Mouse (Mus musculus) liver, postnatal 0 days (tissue): ENCODE measurements around the gene Sh3d19. TPM values are rescaled to one million over a fixed set of nuclear protein-coding genes. Genes with fewer than 3 reads are reported as not detected.
A peak's percentile ranks its signal among the peaks of the same experiment; 100 is the strongest.

Source experiments
- ATAC-seq: fragments of 200-750 bp; cut with Nextera tagmentation; 2 replicates; pipeline ENCODE4 v1.8.0; 2017; ENCODE audit warnings: mild to moderate bottlenecking, moderate library complexity
- DNase-seq: peaks from one replicate; pipeline ENCODE4 v3.0.0-alpha.2; 2016
- H3K27ac ChIP-seq: fragments of 300-500 bp; sonication (generic); 2 replicates; pipeline ENCODE4 v1.5.1; 2014; ENCODE audit warnings: antibody characterized with exemption, moderate library complexity, mild to moderate bottlenecking, low read depth
- H3K27me3 ChIP-seq: fragments of 300-500 bp; sonication (generic); 2 replicates; pipeline ENCODE4 v1.6.1; 2014; ENCODE audit warnings: low read length, control low read depth, mixed read lengths; ENCODE audit not compliant: insufficient read depth
- H3K36me3 ChIP-seq: fragments of 300-500 bp; sonication (generic); replicated peaks from 2 replicates; pipeline ENCODE4 v1.6.1; 2014; ENCODE audit warnings: mild to moderate bottlenecking, control low read depth, low read length, moderate library complexity, mixed read lengths; ENCODE audit not compliant: insufficient read depth
- H3K4me1 ChIP-seq: fragments of 300-500 bp; sonication (generic); 2 replicates; pipeline ENCODE4 v1.6.1; 2014; ENCODE audit warnings: antibody characterized with exemption, mild to moderate bottlenecking, control low read depth; ENCODE audit not compliant: insufficient read depth
- H3K4me2 ChIP-seq: fragments of 300-500 bp; sonication (generic); 2 replicates; pipeline ENCODE4 v1.6.1; 2014; ENCODE audit warnings: low read depth, mild to moderate bottlenecking, low read length, moderate library complexity, mixed read lengths
- H3K4me3 ChIP-seq: fragments of 300-500 bp; sonication (generic); 2 replicates; pipeline ENCODE4 v1.5.1; 2014; ENCODE audit warnings: low read depth, low read length
- H3K9ac ChIP-seq: fragments of 300-500 bp; sonication (generic); replicated peaks from 2 replicates; pipeline ENCODE4 v1.6.1; 2014; ENCODE audit warnings: mild to moderate bottlenecking, moderate library complexity
- H3K9me3 ChIP-seq: fragments of 300-500 bp; sonication (generic); 2 replicates; pipeline ENCODE4 v1.6.1; 2016; ENCODE audit warnings: mild to moderate bottlenecking, control low read depth, low read length, mixed read lengths
- CTCF ChIP-seq: sonication (generic); IDR thresholded peaks from 2 replicates; pipeline ENCODE4 v1.5.1; 2016; ENCODE audit warnings: antibody characterized with exemption, low read depth
- EP300 ChIP-seq: IDR thresholded peaks from 2 replicates; pipeline ENCODE4 v1.6.1; 2016; ENCODE audit warnings: antibody characterized with exemption, low read depth, mild to moderate bottlenecking
- WGBS: fragments of 180-500 bp; shearing (Covaris S2); extraction: QIAGEN DNeasy Blood & Tissue Kit; methylation state at CpG from one replicate; pipeline ENCODE4 v1.1.7; 2014; ENCODE audit not compliant: insufficient replicate concordance; 5-methylcytosine and 5-hydroxymethylcytosine counted together
- polyA plus RNA-seq: library from polyadenylated mRNA; unstranded; fragments of >200 nt; fragmentation: Nextera tagmentation; extraction: Ambion mirVana; gene quantifications from 2 replicates; pipeline ENCODE4 v1.2.1, GENCODE M21; 2015

The Sh3d19 gene
- 10.2 and 11.4 TPM in 2 replicates for polyA plus RNA-seq

DNA sequence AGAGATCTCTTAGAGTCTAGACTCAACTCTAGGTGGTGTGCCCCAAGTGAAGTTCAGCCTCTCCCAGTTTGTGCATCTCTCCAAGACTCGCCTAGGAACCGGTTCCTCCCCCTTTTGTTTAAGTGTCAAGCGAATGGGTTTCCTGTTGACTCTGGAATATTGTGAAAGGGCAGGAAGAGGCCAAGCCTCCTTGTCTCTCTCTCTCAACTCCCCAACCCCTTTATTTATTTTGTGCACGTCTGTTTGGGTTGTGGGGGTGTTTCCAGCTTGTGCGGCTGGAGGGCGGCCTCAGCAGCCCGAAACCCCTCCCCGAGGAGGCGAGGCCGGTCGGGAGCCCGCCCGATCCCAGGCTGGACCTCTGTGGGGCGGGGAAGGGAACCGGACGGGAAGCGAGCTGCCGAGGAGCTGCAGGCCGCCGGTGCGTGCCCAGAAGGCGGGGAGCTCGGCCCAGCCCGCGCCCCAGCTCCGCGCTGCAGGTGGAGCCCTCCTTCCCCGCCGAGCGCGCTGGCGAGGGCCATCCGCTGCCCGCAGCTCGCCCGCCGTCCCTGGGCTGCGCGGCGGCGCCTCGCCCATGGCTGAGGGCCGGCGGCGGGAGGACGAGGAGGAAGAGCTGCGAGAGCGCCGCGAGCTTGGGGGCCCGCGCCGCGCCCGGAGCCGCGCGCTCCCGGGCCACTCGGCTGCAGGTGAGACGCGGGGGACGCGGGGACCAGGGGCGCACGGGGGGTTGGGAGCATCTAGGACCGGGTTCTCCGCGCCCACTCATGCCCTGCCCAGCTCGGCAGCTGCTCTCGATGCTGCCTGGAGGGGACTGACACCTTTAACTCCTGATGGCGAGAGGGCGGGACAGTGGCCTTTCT lies at the start of gene Sh3d19:
TSS of gene Sh3d19 (plus strand) at position 368 of the 857 bp plus-strand sequence.
- peak within 1 kb of the TSS; percentile 91 for H3K4me2 ChIP-seq
- H3K27me3 ChIP-seq, result 0 out of 2 replicates have a peak, but pooled peaks cover 5% of the 10 kb centered on the region
- H3K9ac ChIP-seq, result peak within 1 kb of the TSS; percentile 77
- TF ChIP-seq EP300, result no peak
- TF ChIP-seq CTCF, result no peak
- H3K36me3 ChIP-seq, result no peaks in the 10 kb centered on the region
- H3K4me1 ChIP-seq, result peaks cover 8% of the 10 kb centered on the region; the same call in 1 of the 2 replicates
- peak within 1 kb of the TSS; percentile 86 for H3K27ac ChIP-seq
- WGBS, result under 1% methylated on average over 67 of the region's 73 CpGs
- ATAC-seq (peak; percentile 94), DNase-seq (peak; percentile 82)
- no peaks in the 10 kb centered on the region for H3K9me3 ChIP-seq
- peak within 1 kb of the TSS; percentile 76 for H3K4me3 ChIP-seq

DNA sequence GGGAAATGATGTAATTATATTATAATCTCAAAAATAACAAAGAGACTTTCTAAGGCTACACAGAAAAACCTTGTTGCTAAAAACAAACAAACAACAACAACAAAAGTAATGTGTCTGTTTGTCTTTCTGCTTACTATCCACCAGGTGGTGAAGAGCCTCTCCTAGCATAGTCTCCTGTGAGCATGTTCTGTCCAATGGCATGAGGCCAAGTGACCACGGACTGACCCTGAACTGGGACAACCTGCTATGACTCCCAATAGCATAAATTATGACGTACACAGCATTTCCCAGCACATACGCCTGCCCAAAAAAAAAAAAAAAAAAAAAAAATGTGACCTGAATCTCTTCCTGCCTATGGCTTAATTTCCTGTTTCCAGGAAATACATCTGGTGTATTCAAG lies 48.6 kb upstream of the Sh3d19 start:
- Histone ChIP-seq H3K27ac (no peak overlapping the region), H3K4me1 (no peaks in the 10 kb centered on the region), H3K9me3 (no peaks in the 10 kb centered on the region), H3K36me3 (no peaks in the 10 kb centered on the region), H3K27me3 (no peaks in the 10 kb centered on the region), H3K4me2 (no peak overlapping the region), H3K9ac (no peak overlapping the region), H3K4me3 (no peak overlapping the region)
- ATAC-seq, result 0 out of 2 replicates have a peak, but pooled peaks have one; percentile 44
- 0 out of 2 replicates have a peak, but pooled peaks have one; percentile 6 for TF ChIP-seq CTCF
- TF ChIP-seq EP300, result no peak; the same call in 1 of the 2 replicates
- 62% methylated on average over 3 of the region's 3 CpGs for WGBS
- peak; percentile 42 for DNase-seq

DNA sequence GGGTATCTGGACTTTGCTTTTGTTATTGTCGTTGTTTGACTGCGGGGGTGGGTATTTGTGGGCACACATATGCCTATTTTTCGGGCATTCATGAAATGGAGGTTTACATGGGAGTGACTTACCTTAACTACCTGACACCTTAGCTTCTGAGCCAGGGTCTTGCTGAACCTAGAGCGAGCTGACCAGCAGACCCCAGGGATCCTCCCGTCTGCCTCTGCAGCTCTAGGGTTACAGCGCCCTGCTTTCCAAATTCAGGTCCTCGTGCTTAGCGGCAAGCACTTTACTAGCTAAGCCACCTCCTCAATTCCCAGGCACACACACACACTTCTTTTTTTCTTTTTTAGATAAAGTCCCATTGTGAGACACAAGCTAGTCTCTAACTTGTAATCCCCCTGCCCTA lies 47.6 kb upstream of the Sh3d19 start:
- no peak for DNase-seq
- 79% methylated on average over 8 of the region's 8 CpGs for whole genome bisulfite sequencing
- Histone ChIP-seq H3K36me3 (no peaks in the 10 kb centered on the region), H3K9me3 (no peaks in the 10 kb centered on the region), H3K27me3 (no peaks in the 10 kb centered on the region), H3K4me3 (no peak overlapping the region), H3K9ac (no peak overlapping the region), H3K27ac (no peak overlapping the region), H3K4me1 (no peaks in the 10 kb centered on the region), H3K4me2 (no peak overlapping the region)
- ATAC-seq, result no peak
- TF ChIP-seq EP300 (no peak), CTCF (no peak)

DNA sequence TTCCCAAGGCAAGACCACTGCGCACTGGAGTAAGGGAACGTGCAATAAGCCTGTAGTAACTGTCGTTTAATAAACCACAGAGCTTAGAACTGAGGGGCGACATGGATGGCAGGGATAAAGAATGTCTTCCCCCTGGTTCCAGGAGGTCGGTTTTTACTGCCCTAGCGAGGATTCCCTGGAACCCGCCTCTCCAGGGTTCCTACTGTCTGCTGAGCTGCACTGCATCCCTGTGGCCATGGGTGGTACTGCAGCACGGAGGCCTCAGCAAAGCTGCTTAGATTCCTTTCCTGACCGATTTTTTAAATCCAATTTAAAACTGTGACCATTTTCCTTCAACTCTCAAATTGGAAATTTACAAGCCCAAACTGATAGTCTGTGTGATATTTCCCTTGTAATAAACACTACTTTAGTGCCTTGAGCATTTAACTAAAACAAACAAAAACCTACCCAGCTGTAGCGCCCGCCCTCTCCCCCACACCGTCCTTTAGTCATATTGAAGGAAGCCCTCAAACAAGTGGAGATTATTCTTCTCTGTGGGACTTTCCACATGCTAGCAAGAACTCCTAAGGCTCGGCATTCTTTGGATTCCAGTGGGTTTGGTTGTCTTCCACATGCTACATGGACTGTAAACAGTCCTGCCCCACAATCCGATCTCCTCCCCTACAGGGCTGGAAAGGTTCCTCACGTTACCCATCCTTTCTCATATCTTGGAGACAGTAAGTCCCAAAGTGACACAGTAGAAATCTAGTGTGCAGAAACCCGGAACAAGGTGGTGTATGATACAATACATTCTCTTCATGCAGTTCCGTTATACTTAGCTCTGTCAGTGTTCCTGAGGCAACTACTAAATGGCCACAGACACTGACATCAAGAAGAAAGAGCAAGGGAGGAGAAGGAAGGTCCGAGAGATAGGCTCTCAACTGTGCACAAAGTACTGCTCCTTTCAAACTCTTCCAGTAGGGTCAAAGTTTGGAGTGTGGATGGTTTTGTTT lies 46.7 kb upstream of the Sh3d19 start:
- DNase-seq (peak; percentile 75), ATAC-seq (0 out of 2 replicates have a peak, but pooled peaks have one; percentile 35)
- TF ChIP-seq EP300, result no peak
- TF ChIP-seq CTCF, result peak; percentile 92
- no peaks in the 10 kb centered on the region for H3K36me3 ChIP-seq
- 43% methylated on average over 18 of the region's 18 CpGs for WGBS
- H3K27ac ChIP-seq, result no peak overlapping the region
- H3K9ac ChIP-seq, result no peak overlapping the region
- H3K4me3 ChIP-seq, result no peak overlapping the region
- no peaks in the 10 kb centered on the region for H3K27me3 ChIP-seq
- H3K9me3 ChIP-seq, result no peaks in the 10 kb centered on the region
- H3K4me2 ChIP-seq, result no peak overlapping the region
- H3K4me1 ChIP-seq, result no peaks in the 10 kb centered on the region

DNA sequence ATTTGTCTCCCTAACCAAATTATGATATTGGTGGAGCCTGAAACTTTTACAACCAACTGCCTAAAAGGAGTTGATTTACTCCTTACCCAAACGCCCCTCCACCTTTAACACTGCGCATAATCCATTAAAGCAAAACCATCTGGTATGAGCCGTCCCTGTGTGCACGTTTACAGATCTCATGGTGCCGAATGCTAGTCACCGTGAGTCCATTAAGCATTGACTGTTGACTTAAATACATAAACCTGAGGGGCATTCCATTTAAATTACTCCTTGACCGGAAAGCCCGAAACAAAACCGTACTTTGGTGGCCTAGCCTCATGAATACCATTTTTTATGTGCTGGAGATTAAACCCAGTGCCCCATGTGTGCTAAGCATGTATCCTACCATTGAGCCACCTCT lies 43.6 kb upstream of the Sh3d19 start:
- no peak overlapping the region for H3K4me3 ChIP-seq
- ATAC-seq, result no peak
- no peak overlapping the region for H3K9ac ChIP-seq
- no peak overlapping the region for H3K27ac ChIP-seq
- TF ChIP-seq CTCF, result no peak
- TF ChIP-seq EP300, result no peak
- DNase-seq, result no peak
- H3K9me3 ChIP-seq, result no peaks in the 10 kb centered on the region
- H3K4me2 ChIP-seq, result no peak overlapping the region
- no peaks in the 10 kb centered on the region for H3K36me3 ChIP-seq
- no peaks in the 10 kb centered on the region for H3K27me3 ChIP-seq
- H3K4me1 ChIP-seq, result no peaks in the 10 kb centered on the region
- 89% methylated on average over 9 of the region's 9 CpGs for WGBS
